Mouse (Mus musculus) embryonic facial prominence, embryonic 15.5 days (tissue): ENCODE results near the gene P2ry10b. TPM values are rescaled to one million over a fixed set of nuclear protein-coding genes. Genes with fewer than 3 reads are reported as not detected.

Experiments
- ATAC-seq: fragments of 200-750 bp; cut with Nextera tagmentation; 2 replicates; pipeline ENCODE4 v1.8.0; 2017; ENCODE audit warnings: low read depth, moderate TSS enrichment; ENCODE audit not compliant: insufficient number of reproducible peaks, low FRiP score, low TSS enrichment
- H3K27ac ChIP-seq: fragments of 300-500 bp; sonication (generic); replicated peaks from 2 replicates; pipeline ENCODE4 v1.5.1; 2015; ENCODE audit warnings: mild to moderate bottlenecking, inconsistent platforms
- H3K27me3 ChIP-seq: fragments of 300-500 bp; sonication (generic); 2 replicates; pipeline ENCODE4 v1.6.1; 2015; ENCODE audit warnings: inconsistent platforms
- H3K36me3 ChIP-seq: fragments of 300-500 bp; sonication (generic); 2 replicates; pipeline ENCODE4 v1.6.1; 2015; ENCODE audit warnings: mild to moderate bottlenecking, inconsistent platforms
- H3K4me1 ChIP-seq: fragments of 300-500 bp; sonication (generic); 2 replicates; pipeline ENCODE4 v1.6.1; 2015; ENCODE audit warnings: inconsistent platforms
- H3K4me2 ChIP-seq: fragments of 300-500 bp; sonication (generic); replicated peaks from 2 replicates; pipeline ENCODE4 v1.6.1; 2015; ENCODE audit warnings: mild to moderate bottlenecking, inconsistent platforms
- H3K4me3 ChIP-seq: fragments of 300-500 bp; sonication (generic); replicated peaks from 2 replicates; pipeline ENCODE4 v1.5.1; 2015; ENCODE audit warnings: mild to moderate bottlenecking, inconsistent platforms
- H3K9ac ChIP-seq: fragments of 300-500 bp; sonication (generic); 2 replicates; pipeline ENCODE4 v1.6.1; 2015; ENCODE audit warnings: inconsistent platforms
- H3K9me3 ChIP-seq: fragments of 300-500 bp; sonication (generic); replicated peaks from 2 replicates; pipeline ENCODE4 v1.6.1; 2016; ENCODE audit warnings: inconsistent platforms
- WGBS: fragments of 180-500 bp; shearing (Covaris S2); methylation state at CpG from one replicate; pipeline ENCODE4 v1.1.7; 2015; 5-methylcytosine and 5-hydroxymethylcytosine counted together
- polyA plus RNA-seq: library from polyadenylated mRNA; unstranded; fragments of >200 nt; fragmentation: Nextera tagmentation; extraction: Ambion mirVana; gene quantifications from 2 replicates; pipeline ENCODE4 v1.2.1, GENCODE M21; 2015

The P2ry10b gene
- polyA plus RNA-seq, result 4.4 and 5.7 TPM in 2 replicates

- Histone ChIP-seq H3K4me2 (no peak within 1 kb of the TSS), H3K9ac (no peak within 1 kb of the TSS), H3K27me3 (no peaks in the 10 kb centered on the region), H3K36me3 (no peaks in the 10 kb centered on the region), H3K27ac (peak within 1 kb of the TSS; percentile 66), H3K9me3 (no peaks in the 10 kb centered on the region), H3K4me3 (no peak within 1 kb of the TSS), H3K4me1 (no peaks in the 10 kb centered on the region)
- ATAC-seq, result no peak
- WGBS, result 83% methylated on average over 3 of the region's 3 CpGs
These were observed at the start of gene P2ry10b for GRCm38 (mm10) chrX:107148681-107149080. Gene P2ry10b (plus strand): TSS chrX:107148927.

DNA sequence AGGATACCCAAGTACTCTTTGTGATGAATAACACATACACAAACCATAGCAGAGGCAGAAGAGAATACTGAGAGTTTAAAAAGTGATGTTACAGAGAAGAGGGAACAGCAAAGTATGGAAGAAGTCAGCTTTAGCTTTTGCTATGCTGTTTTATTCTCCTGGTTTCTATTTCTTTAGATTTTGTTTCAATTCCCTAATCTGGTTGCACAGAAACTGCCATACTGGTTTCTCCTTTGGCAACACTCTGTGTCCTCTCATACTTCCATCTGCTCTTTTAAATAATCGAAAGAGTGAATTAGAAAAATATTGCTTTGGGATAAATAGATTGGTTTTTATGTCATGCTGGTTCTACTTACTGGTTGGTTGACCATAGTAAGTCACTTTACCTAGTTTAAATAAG, 32.4 kb upstream of the P2ry10b start:
- Histone ChIP-seq H3K4me1 (no peaks in the 10 kb centered on the region), H3K9ac (no peak overlapping the region), H3K4me3 (no peak overlapping the region), H3K4me2 (no peak overlapping the region), H3K27me3 (no peaks in the 10 kb centered on the region), H3K36me3 (no peaks in the 10 kb centered on the region), H3K9me3 (no peaks in the 10 kb centered on the region), H3K27ac (no peak overlapping the region)
- no peak for ATAC-seq
- WGBS, result 79% methylated on average over 1 of the region's 1 CpGs

DNA sequence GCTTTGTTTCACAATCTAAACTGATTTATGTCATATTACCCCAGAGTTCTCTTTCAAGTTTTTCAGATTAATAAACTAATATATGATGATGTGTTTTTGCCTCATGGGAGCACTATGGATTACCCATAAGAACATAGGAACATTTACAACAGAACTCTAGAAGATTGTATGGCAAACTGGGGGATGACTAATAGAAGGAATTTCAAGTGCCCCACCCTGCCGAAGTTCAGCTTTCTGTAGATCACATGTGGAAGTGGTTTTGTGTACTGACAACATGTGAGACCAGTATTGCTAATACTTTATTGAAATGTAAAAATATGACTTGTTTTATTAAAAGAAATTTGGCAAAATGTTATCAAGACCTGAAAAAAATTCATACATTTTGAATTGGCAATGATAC, 31.7 kb upstream of the P2ry10b start:
- Histone ChIP-seq H3K9ac (no peak overlapping the region), H3K36me3 (no peaks in the 10 kb centered on the region), H3K4me1 (no peaks in the 10 kb centered on the region), H3K9me3 (no peaks in the 10 kb centered on the region), H3K4me2 (no peak overlapping the region), H3K27ac (no peak overlapping the region), H3K27me3 (no peaks in the 10 kb centered on the region), H3K4me3 (no peak overlapping the region)
- WGBS, result 61% methylated on average over 1 of the region's 1 CpGs
- ATAC-seq, result no peak

GRCm38 (mm10) chrX:107143184-107143583, 5.5 kb upstream of the P2ry10b start:
- Histone ChIP-seq H3K4me1 (no peaks in the 10 kb centered on the region), H3K9me3 (no peaks in the 10 kb centered on the region), H3K27ac (no peak overlapping the region), H3K36me3 (no peaks in the 10 kb centered on the region), H3K4me2 (no peak overlapping the region), H3K4me3 (no peak overlapping the region), H3K9ac (no peak overlapping the region), H3K27me3 (no peaks in the 10 kb centered on the region)
- no peak for ATAC-seq
- WGBS, result 67% methylated on average over 3 of the region's 3 CpGs

DNA sequence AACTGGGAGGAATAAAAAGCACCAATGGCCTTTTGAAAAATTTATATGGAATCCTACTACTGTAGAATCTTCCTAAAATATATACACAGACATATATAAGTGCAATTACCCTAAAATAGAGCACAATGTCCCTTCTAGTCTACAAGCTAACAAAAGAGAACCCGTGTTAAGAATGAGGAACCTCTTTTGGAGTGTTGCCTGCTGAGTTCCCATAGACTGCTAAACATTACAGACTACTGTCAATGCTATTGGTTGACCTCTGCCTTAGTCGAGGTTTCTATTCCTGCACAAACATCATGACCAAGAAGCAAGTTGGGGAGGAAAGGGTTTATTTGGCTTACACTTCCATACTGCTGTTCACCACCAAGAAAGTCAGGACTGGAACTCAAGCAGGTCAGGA, 4.8 kb upstream of the P2ry10b start:
- Histone ChIP-seq H3K36me3 (no peaks in the 10 kb centered on the region), H3K27ac (no peak overlapping the region), H3K4me3 (no peak overlapping the region), H3K9me3 (no peaks in the 10 kb centered on the region), H3K27me3 (no peaks in the 10 kb centered on the region), H3K4me1 (no peaks in the 10 kb centered on the region), H3K4me2 (no peak overlapping the region), H3K9ac (no peak overlapping the region)
- WGBS, result 67% methylated on average over 2 of the region's 2 CpGs
- no peak for ATAC-seq

- no peaks in the 10 kb centered on the region for H3K36me3 ChIP-seq
- 42% methylated on average over 4 of the region's 4 CpGs for WGBS
- ATAC-seq, result no peak
- no peaks in the 10 kb centered on the region for H3K4me1 ChIP-seq
- no peak overlapping the region for H3K4me3 ChIP-seq
- H3K27me3 ChIP-seq, result no peaks in the 10 kb centered on the region
- H3K27ac ChIP-seq, result peak overlapping the region; percentile 66
- H3K9me3 ChIP-seq, result no peaks in the 10 kb centered on the region
- H3K9ac ChIP-seq, result no peak overlapping the region
- no peak overlapping the region for H3K4me2 ChIP-seq
These were observed 765 bp downstream of the P2ry10b start for GRCm38 (mm10) chrX:107149391-107149993.

DNA sequence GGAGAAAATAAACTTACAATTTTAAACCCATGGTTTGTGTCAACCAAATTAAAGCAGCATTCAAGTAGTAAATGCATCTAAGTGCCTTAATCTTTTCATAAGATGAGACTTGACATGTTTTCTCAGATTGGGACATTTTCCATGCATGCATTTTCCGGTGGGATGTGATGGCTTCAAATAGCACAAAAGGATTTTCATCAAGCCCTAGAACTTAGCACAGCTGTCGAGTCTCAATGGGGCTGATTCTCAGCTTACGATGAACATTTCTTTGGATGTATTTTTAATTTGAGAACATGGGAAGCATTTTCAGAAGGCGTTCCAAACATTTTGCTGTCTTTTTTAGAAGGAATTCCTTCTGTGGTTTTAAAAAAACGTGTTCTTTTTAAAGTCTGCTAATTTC, 1.3 kb downstream of the P2ry10b start:
- WGBS, result 26% methylated on average over 5 of the region's 5 CpGs
- Histone ChIP-seq H3K9ac (no peak overlapping the region), H3K4me3 (no peak overlapping the region), H3K4me1 (no peaks in the 10 kb centered on the region), H3K27ac (peak overlapping the region; percentile 66), H3K27me3 (no peaks in the 10 kb centered on the region), H3K9me3 (no peaks in the 10 kb centered on the region), H3K36me3 (no peaks in the 10 kb centered on the region), H3K4me2 (no peak overlapping the region)
- no peak for ATAC-seq

DNA sequence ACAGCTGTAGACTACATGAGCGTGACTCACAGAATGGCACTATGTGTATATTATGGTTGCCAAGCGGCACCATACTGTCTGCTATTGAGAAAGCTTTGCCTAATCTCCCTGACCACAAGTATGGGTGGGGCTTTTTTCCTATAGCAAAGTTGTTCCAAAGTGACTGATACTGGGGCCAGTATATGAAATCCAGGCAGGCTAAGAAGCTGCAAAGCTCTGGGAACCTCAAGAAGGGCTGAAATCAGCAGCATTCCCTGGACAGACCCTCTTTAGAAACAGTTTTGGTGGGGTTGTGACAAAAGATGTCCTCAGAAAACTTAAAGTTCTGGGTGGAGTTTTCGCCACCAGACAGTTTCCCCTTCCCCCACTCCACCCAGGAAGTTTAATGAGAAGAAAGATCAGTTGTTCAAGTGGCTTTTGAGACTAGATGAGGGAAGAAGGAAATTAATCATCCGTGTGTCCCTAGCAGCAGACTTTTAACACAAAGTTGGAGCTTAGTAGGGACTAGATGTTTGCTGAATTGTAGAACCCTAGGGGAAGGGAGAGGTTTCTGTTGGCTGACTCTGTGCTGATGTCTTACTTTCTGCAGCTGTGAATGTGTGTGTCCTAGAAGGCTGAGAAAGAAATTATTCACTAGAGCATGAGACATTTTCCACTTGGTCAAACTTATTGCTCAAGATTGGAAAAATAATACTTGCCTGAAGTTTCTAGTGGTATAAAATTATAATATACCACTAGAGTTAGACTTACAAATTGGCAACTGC, 2.2 kb downstream of the P2ry10b start:
- no peak overlapping the region for H3K9ac ChIP-seq
- H3K27me3 ChIP-seq, result no peaks in the 10 kb centered on the region
- no peaks in the 10 kb centered on the region for H3K36me3 ChIP-seq
- H3K4me2 ChIP-seq, result peak overlapping the region; percentile 21; the same call in 1 of the 2 replicates
- H3K4me3 ChIP-seq, result 0 out of 2 replicates have a peak overlapping the region, but pooled peaks have one; percentile 6
- H3K4me1 ChIP-seq, result no peaks in the 10 kb centered on the region
- H3K27ac ChIP-seq, result peak overlapping the region; percentile 82
- peak; percentile 87 for ATAC-seq
- no peaks in the 10 kb centered on the region for H3K9me3 ChIP-seq
- 39% methylated on average over 4 of the region's 4 CpGs for WGBS

GRCm38 (mm10) chrX:107156021-107156420, 7.3 kb downstream of the P2ry10b start:
- 73% methylated on average over 2 of the region's 2 CpGs for WGBS
- Histone ChIP-seq H3K27ac (no peak overlapping the region), H3K4me3 (no peak overlapping the region), H3K4me1 (no peaks in the 10 kb centered on the region), H3K9ac (no peak overlapping the region), H3K4me2 (no peak overlapping the region), H3K27me3 (no peaks in the 10 kb centered on the region), H3K36me3 (no peaks in the 10 kb centered on the region), H3K9me3 (no peaks in the 10 kb centered on the region)
- ATAC-seq, result no peak

DNA sequence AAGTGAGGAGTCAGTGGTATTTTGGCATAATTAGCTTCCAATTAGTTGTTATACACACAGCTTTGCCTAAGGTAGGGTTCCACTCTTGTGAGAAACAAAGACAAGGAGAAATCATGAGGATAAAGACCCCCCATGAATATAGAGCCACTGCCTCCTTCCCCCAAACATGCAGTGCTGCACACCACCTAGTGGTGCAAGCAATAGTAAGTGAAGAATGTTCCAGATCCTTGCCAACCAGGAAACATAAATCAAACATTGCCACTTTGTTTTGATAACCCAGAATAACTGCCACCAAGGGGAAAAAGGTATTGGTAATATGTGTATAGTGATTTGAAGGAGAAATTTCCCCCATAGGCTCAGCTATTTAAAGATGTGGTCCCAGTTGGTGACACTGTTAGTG, 11.8 kb downstream of the P2ry10b start:
- H3K36me3 ChIP-seq, result no peaks in the 10 kb centered on the region
- no peaks in the 10 kb centered on the region for H3K27me3 ChIP-seq
- no peaks in the 10 kb centered on the region for H3K9me3 ChIP-seq
- H3K4me1 ChIP-seq, result no peaks in the 10 kb centered on the region
- H3K9ac ChIP-seq, result no peak overlapping the region
- no peak overlapping the region for H3K4me3 ChIP-seq
- ATAC-seq, result no peak
- H3K4me2 ChIP-seq, result no peak overlapping the region
- no peak overlapping the region for H3K27ac ChIP-seq

- H3K36me3 ChIP-seq, result no peaks in the 10 kb centered on the region
- H3K9me3 ChIP-seq, result no peaks in the 10 kb centered on the region
- no peak for ATAC-seq
- no peak overlapping the region for H3K9ac ChIP-seq
- WGBS, result 8% methylated on average over 1 of the region's 1 CpGs
- no peak overlapping the region for H3K27ac ChIP-seq
- H3K27me3 ChIP-seq, result no peaks in the 10 kb centered on the region
- no peak overlapping the region for H3K4me2 ChIP-seq
- H3K4me1 ChIP-seq, result no peaks in the 10 kb centered on the region
- H3K4me3 ChIP-seq, result no peak overlapping the region
These were observed 19.6 kb downstream of the P2ry10b start for GRCm38 (mm10) chrX:107168281-107168680.

DNA sequence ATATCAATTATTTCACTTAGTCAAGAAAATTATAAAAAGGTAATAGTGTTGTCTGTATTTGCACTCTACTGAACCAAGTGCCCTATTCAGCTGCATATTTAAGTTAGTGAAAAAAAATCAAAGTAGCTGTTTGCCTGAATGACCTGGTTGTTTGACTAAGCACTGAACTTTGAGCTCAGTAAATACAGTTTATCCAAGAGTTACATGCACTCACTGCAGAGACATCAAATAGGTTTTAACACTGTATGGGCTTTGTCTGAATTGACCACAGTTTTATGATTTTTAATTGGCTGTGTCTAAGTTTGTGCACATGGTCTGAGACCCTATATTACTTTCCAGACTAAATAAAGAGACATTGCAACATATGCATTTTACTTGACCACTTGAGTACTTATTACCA, 20.4 kb downstream of the P2ry10b start:
- no peak for ATAC-seq
- H3K9ac ChIP-seq, result no peak overlapping the region

More for the DNA sequence above, 20.4 kb downstream of the P2ry10b start:
- no peak overlapping the region for H3K4me2 ChIP-seq
- H3K36me3 ChIP-seq, result no peaks in the 10 kb centered on the region
- H3K4me3 ChIP-seq, result no peak overlapping the region
- H3K9me3 ChIP-seq, result no peaks in the 10 kb centered on the region
- H3K27ac ChIP-seq, result no peak overlapping the region
- no peaks in the 10 kb centered on the region for H3K4me1 ChIP-seq
- H3K27me3 ChIP-seq, result no peaks in the 10 kb centered on the region
